Mouse (Mus musculus): ENCODE measurements around the gene Cd9. TPM values are rescaled to one million over a fixed set of nuclear protein-coding genes. Genes with fewer than 3 reads are reported as not detected.

The Cd9 gene
- total and polyA plus RNA-seq, 2 experiments from 2014 or later: 49.1 to 105 TPM

- Histone ChIP-seq H3K27me3 (ENCODE audit: insufficient read depth, low read length) (0 out of 2 replicates have a peak, but pooled peaks cover 6% of the 10 kb centered on the region), H3K9ac (replicated peaks; ENCODE audit: low read length, poor library complexity, severe bottlenecking) (no peak overlapping the region), H3K36me3 (ENCODE audit: insufficient read depth, low read length) (no peaks in the 10 kb centered on the region), H3K4me3 (ENCODE audit: low read depth, low read length) (no peak overlapping the region), H3K9me3 (ENCODE audit: low read length) (no peaks in the 10 kb centered on the region), H3K27ac (ENCODE audit: low read depth, low read length) (no peak overlapping the region), H3K4me1 (ENCODE audit: insufficient read depth, low read length) (no peaks in the 10 kb centered on the region; the same call in none of the 2 replicates), H3K4me2 (ENCODE audit: low read depth, low read length, poor library complexity, severe bottlenecking) (no peak overlapping the region)
- 61% methylated on average over 15 of the region's 15 CpGs for WGBS
- DNase-seq (ENCODE audit: low spot score) (no peak), ATAC-seq (ENCODE audit: low FRiP score) (no peak)
- no peak for TF ChIP-seq CTCF (IDR thresholded peaks at IDR 0.05)
Observed at GRCm38 (mm10) chr6:125425205-125426090, 69.1 kb downstream of the Cd9 start.

- Histone ChIP-seq H3K27me3 (ENCODE audit: insufficient read depth, low read length) (0 out of 2 replicates have a peak, but pooled peaks cover 6% of the 10 kb centered on the region), H3K36me3 (ENCODE audit: insufficient read depth, low read length) (no peaks in the 10 kb centered on the region), H3K4me3 (ENCODE audit: low read depth, low read length) (no peak overlapping the region), H3K9me3 (ENCODE audit: low read length) (no peaks in the 10 kb centered on the region), H3K4me1 (ENCODE audit: insufficient read depth, low read length) (no peaks in the 10 kb centered on the region; the same call in none of the 2 replicates), H3K4me2 (ENCODE audit: low read depth, low read length, poor library complexity, severe bottlenecking) (no peak overlapping the region), H3K9ac (replicated peaks; ENCODE audit: low read length, poor library complexity, severe bottlenecking) (no peak overlapping the region), H3K27ac (ENCODE audit: low read depth, low read length) (no peak overlapping the region)
- no peak for TF ChIP-seq CTCF (IDR thresholded peaks at IDR 0.05)
- ATAC-seq (ENCODE audit: low FRiP score) (no peak), DNase-seq (ENCODE audit: low spot score) (no peak)
- WGBS: 79% methylated on average over 3 of the region's 3 CpGs
Observed at GRCm38 (mm10) chr6:125424156-125424555, 70.4 kb downstream of the Cd9 start.

- Histone ChIP-seq H3K9ac (replicated peaks; ENCODE audit: low read length, poor library complexity, severe bottlenecking) (no peak overlapping the region), H3K27me3 (ENCODE audit: insufficient read depth, low read length) (0 out of 2 replicates have a peak, but pooled peaks cover 6% of the 10 kb centered on the region), H3K27ac (ENCODE audit: low read depth, low read length) (no peak overlapping the region), H3K4me3 (ENCODE audit: low read depth, low read length) (no peak overlapping the region), H3K9me3 (ENCODE audit: low read length) (no peaks in the 10 kb centered on the region), H3K4me1 (ENCODE audit: insufficient read depth, low read length) (no peaks in the 10 kb centered on the region; the same call in none of the 2 replicates), H3K36me3 (ENCODE audit: insufficient read depth, low read length) (no peaks in the 10 kb centered on the region), H3K4me2 (ENCODE audit: low read depth, low read length, poor library complexity, severe bottlenecking) (no peak overlapping the region)
- no peak for TF ChIP-seq CTCF (IDR thresholded peaks at IDR 0.05)
- ATAC-seq (ENCODE audit: low FRiP score) (no peak), DNase-seq (ENCODE audit: low spot score) (no peak)
- WGBS: 44% methylated on average over 13 of the region's 13 CpGs
Observed at GRCm38 (mm10) chr6:125423507-125423906, 71.1 kb downstream of the Cd9 start.

- 58% methylated on average over 3 of the region's 3 CpGs for WGBS
- H3K36me3 ChIP-seq (ENCODE audit: insufficient read depth, low read length): no peaks in the 10 kb centered on the region
- DNase-seq (ENCODE audit: low spot score) (no peak), ATAC-seq (ENCODE audit: low FRiP score) (no peak)
- no peak overlapping the region for H3K9ac ChIP-seq (replicated peaks; ENCODE audit: low read length, poor library complexity, severe bottlenecking)
- H3K9me3 ChIP-seq (ENCODE audit: low read length): no peaks in the 10 kb centered on the region
- 0 out of 2 replicates have a peak, but pooled peaks cover 6% of the 10 kb centered on the region for H3K27me3 ChIP-seq (ENCODE audit: insufficient read depth, low read length)
- no peaks in the 10 kb centered on the region; the same call in none of the 2 replicates for H3K4me1 ChIP-seq (ENCODE audit: insufficient read depth, low read length)
- H3K27ac ChIP-seq (ENCODE audit: low read depth, low read length): no peak overlapping the region
- TF ChIP-seq CTCF (IDR thresholded peaks at IDR 0.05): no peak
- H3K4me2 ChIP-seq (ENCODE audit: low read depth, low read length, poor library complexity, severe bottlenecking): peak overlapping the region; percentile 35; the same call in 1 of the 2 replicates
- H3K4me3 ChIP-seq (ENCODE audit: low read depth, low read length): no peak overlapping the region
Observed at GRCm38 (mm10) chr6:125423099-125423498, 71.5 kb downstream of the Cd9 start.

GRCm38 (mm10) chr6:125422051-125422822 lies 72.4 kb downstream of the Cd9 start:
- Histone ChIP-seq H3K9me3 (ENCODE audit: low read length) (no peaks in the 10 kb centered on the region), H3K27me3 (ENCODE audit: insufficient read depth, low read length) (0 out of 2 replicates have a peak, but pooled peaks cover 6% of the 10 kb centered on the region), H3K4me2 (ENCODE audit: low read depth, low read length, poor library complexity, severe bottlenecking) (peak overlapping the region; percentile 35), H3K9ac (replicated peaks; ENCODE audit: low read length, poor library complexity, severe bottlenecking) (no peak overlapping the region), H3K27ac (ENCODE audit: low read depth, low read length) (no peak overlapping the region), H3K4me1 (ENCODE audit: insufficient read depth, low read length) (no peaks in the 10 kb centered on the region; the same call in none of the 2 replicates), H3K4me3 (ENCODE audit: low read depth, low read length) (no peak overlapping the region), H3K36me3 (ENCODE audit: insufficient read depth, low read length) (no peaks in the 10 kb centered on the region)
- no peak for TF ChIP-seq CTCF (IDR thresholded peaks at IDR 0.05)
- peak; percentile 44 for DNase-seq (ENCODE audit: low spot score)
- no peak for ATAC-seq (ENCODE audit: low FRiP score)
- WGBS: 26% methylated on average over 18 of the region's 20 CpGs
